Mouse (Mus musculus): ENCODE measurements around the gene Plekhg1. TPM values are rescaled to one million over a fixed set of nuclear protein-coding genes. Genes with fewer than 3 reads are reported as not detected.

The Plekhg1 gene
- polyA plus RNA-seq, 1 experiment: 18.9 TPM

DNA sequence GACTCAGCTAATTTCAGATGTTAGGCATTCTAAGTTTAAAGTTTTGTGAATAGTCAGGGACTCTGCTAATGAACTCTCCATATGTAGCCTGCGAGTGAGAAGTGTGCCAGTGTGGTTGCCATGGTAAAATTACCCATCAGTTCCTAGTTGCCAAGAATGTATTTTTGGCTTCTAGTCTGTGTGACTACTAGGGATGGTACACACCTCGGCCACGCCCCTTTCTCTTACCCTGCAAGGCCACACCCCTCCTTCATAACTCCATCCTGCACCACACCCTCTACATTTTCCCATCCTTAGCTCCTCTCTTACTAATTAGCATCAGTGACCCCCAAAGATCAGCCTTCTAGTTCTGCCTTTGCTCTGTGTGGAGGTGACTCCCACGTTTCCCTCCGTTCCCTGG is 262.5 kb downstream of the Plekhg1 start:
- H3K36me3 ChIP-seq (ENCODE audit: control insufficient read depth, insufficient read depth, low read length, poor library complexity, severe bottlenecking): peaks cover 8% of the 10 kb centered on the region
- no peaks in the 10 kb centered on the region for H3K27me3 ChIP-seq (ENCODE audit: control insufficient read depth, insufficient read depth, low read length, poor library complexity, severe bottlenecking)
- H3K9me3 ChIP-seq (replicated peaks; ENCODE audit: control insufficient read depth, insufficient read depth, low read length, poor library complexity, severe bottlenecking): no peaks in the 10 kb centered on the region
- H3K9ac ChIP-seq (ENCODE audit: low read depth, poor library complexity, severe bottlenecking): no peak overlapping the region
- H3K4me1 ChIP-seq (ENCODE audit: control insufficient read depth, insufficient read depth, low read length): no peaks in the 10 kb centered on the region
- H3K27ac ChIP-seq (ENCODE audit: insufficient read depth, low read length): no peak overlapping the region
- TF ChIP-seq EP300 (IDR thresholded peaks at IDR 0.05; ENCODE audit: insufficient read depth, low read depth, low read length): no peak
- TF ChIP-seq POLR2A (IDR thresholded peaks at IDR 0.05; ENCODE audit: insufficient read depth, low read length): no peak
- TF ChIP-seq CTCF (IDR thresholded peaks at IDR 0.05; ENCODE audit: low read depth, low read length): no peak
- no peak overlapping the region for H3K4me3 ChIP-seq (ENCODE audit: low read depth, low read length)

DNA sequence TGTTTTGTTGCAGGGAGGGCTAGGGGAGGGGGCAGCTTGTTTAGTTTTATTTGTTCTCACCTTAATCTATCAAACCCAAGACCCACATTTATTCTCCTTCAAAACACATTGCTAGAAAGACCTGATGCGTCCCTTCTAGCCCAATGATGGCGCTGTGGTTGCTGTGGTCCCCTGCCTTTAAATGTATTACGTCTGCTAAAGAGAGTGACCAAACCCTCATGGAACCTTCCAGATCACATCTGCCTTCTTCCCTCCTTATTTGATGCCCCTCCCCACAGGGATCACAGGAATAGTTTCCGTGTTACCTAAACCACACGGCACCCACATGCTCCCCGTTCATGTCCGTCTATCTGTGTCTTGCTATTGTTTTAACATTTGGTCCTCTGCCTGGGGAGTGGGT is 265.0 kb downstream of the Plekhg1 start:
- Histone ChIP-seq H3K27me3 (ENCODE audit: control insufficient read depth, insufficient read depth, low read length, poor library complexity, severe bottlenecking) (no peaks in the 10 kb centered on the region), H3K4me1 (ENCODE audit: control insufficient read depth, insufficient read depth, low read length) (no peaks in the 10 kb centered on the region), H3K4me3 (ENCODE audit: low read depth, low read length) (no peak overlapping the region), H3K9me3 (replicated peaks; ENCODE audit: control insufficient read depth, insufficient read depth, low read length, poor library complexity, severe bottlenecking) (no peaks in the 10 kb centered on the region), H3K9ac (ENCODE audit: low read depth, poor library complexity, severe bottlenecking) (no peak overlapping the region), H3K27ac (ENCODE audit: insufficient read depth, low read length) (no peak overlapping the region), H3K36me3 (ENCODE audit: control insufficient read depth, insufficient read depth, low read length, poor library complexity, severe bottlenecking) (peaks cover 6% of the 10 kb centered on the region)
- TF ChIP-seq POLR2A (IDR thresholded peaks at IDR 0.05; ENCODE audit: insufficient read depth, low read length): no peak
- no peak for TF ChIP-seq CTCF (IDR thresholded peaks at IDR 0.05; ENCODE audit: low read depth, low read length)
- TF ChIP-seq EP300 (IDR thresholded peaks at IDR 0.05; ENCODE audit: insufficient read depth, low read depth, low read length): no peak

DNA sequence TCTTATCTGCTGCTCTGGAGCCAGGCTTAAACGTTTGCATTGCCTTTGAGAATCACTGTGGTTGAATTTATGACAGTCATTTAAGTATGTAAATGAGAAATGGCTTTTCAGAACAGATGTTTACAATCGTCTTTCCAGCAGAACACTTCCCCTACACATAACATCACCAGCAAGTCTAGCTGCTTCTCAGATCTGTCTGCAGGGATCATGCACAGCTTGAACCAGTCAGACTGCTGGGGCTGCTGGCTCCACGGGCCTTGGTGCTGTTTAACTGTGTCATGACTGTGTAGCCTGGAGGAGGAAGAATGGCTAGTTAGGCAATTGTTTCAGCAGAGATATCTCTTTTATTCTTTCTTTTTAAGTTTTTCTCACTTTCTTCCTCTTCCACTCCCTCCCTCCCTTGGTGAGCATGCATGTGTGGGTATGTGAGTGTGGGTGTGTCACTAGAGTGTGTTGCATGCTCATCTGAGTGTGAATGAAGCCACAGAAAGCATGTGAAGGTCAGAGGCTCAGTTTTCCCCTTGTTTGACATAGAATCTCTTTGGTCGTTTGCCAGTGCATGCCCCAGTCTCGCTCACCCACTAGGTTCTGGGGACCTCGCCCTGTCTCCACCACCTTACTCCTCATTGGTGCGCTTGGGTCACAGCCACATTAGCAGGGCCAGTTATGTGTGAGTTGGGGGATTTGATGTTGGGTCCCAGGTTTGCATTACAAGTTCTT is 266.3 kb downstream of the Plekhg1 start:
- Histone ChIP-seq H3K4me3 (ENCODE audit: low read depth, low read length) (no peak overlapping the region), H3K9ac (ENCODE audit: low read depth, poor library complexity, severe bottlenecking) (no peak overlapping the region), H3K4me1 (ENCODE audit: control insufficient read depth, insufficient read depth, low read length) (no peaks in the 10 kb centered on the region), H3K27ac (ENCODE audit: insufficient read depth, low read length) (no peak overlapping the region), H3K9me3 (replicated peaks; ENCODE audit: control insufficient read depth, insufficient read depth, low read length, poor library complexity, severe bottlenecking) (no peaks in the 10 kb centered on the region), H3K27me3 (ENCODE audit: control insufficient read depth, insufficient read depth, low read length, poor library complexity, severe bottlenecking) (no peaks in the 10 kb centered on the region), H3K36me3 (ENCODE audit: control insufficient read depth, insufficient read depth, low read length, poor library complexity, severe bottlenecking) (peaks cover 8% of the 10 kb centered on the region)
- no peak for TF ChIP-seq EP300 (IDR thresholded peaks at IDR 0.05; ENCODE audit: insufficient read depth, low read depth, low read length)
- TF ChIP-seq POLR2A (IDR thresholded peaks at IDR 0.05; ENCODE audit: insufficient read depth, low read length): no peak
- TF ChIP-seq CTCF (IDR thresholded peaks at IDR 0.05; ENCODE audit: low read depth, low read length): no peak

Other genes starting within 250 kb of the Plekhg1 start
- not detected in 2 replicates for gene Iyd, start 200.1 kb upstream of the Plekhg1 start, polyA plus RNA-seq (2011; ENCODE audit: insufficient read depth, insufficient read length, low read depth, missing spikeins)
- 48.5 and 53.6 TPM in 2 replicates for gene Mthfd1l, start 232.8 kb downstream of the Plekhg1 start, polyA plus RNA-seq (2011; ENCODE audit: insufficient read depth, insufficient read length, low read depth, missing spikeins)

Data from ES-Bruce4 (cell line).